Mouse (Mus musculus) kidney, adult 18-20 months (tissue): ENCODE results near the gene Wbp1l.
"Not testable (repeated sequence)": the region's sequence is repeated elsewhere in the genome, so short reads cannot be mapped to it uniquely, and the experiment has no call there.

Experiments
- DNase-seq: peaks from one replicate; pipeline ENCODE4 v3.0.0; 2021

Wbp1l gene

GRCm38 (mm10) chr19:46598720-46599252, at the start of gene Wbp1l:
Gene Wbp1l, plus strand, starts transcription at chr19:46599084.
- DNase-seq = peak; percentile 96

- no peak for DNase-seq
These were observed 48.5 kb upstream of the Wbp1l start for GRCm38 (mm10) chr19:46550385-46550784.

GRCm38 (mm10) chr19:46552496-46552895, 46.4 kb upstream of the Wbp1l start:
- DNase-seq = no peak

GRCm38 (mm10) chr19:46553541-46553955, 45.3 kb upstream of the Wbp1l start:
- no peak for DNase-seq

DNA sequence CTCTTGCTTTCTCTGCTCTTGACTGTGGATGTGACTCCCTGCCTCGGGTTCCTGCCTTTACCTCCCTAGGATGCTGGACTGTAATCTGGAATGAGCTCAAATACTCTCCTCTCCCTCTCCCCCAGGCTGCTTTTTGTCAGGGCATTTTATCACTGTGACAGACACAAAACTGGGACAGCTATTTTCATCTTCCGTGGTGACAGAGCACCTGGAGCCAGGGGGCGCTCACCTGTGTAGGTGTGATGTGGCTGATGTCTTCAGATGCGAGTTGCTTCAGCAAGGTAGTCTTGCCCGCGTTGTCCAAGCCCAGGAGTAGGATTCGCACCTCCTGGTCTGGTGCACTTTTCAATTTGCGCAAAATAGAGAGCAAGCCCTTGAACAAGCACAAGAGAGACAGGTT, 40.9 kb upstream of the Wbp1l start:
- DNase-seq = no peak

- DNase-seq = peak; percentile 50
These were observed 40.3 kb upstream of the Wbp1l start for GRCm38 (mm10) chr19:46558631-46559030.

- peak; percentile 59 for DNase-seq
These were observed 36.8 kb upstream of the Wbp1l start for GRCm38 (mm10) chr19:46562132-46562531.

GRCm38 (mm10) chr19:46562581-46563515, 36.0 kb upstream of the Wbp1l start:
- no peak for DNase-seq

GRCm38 (mm10) chr19:46563603-46564002, 35.3 kb upstream of the Wbp1l start:
- DNase-seq = no peak

DNA sequence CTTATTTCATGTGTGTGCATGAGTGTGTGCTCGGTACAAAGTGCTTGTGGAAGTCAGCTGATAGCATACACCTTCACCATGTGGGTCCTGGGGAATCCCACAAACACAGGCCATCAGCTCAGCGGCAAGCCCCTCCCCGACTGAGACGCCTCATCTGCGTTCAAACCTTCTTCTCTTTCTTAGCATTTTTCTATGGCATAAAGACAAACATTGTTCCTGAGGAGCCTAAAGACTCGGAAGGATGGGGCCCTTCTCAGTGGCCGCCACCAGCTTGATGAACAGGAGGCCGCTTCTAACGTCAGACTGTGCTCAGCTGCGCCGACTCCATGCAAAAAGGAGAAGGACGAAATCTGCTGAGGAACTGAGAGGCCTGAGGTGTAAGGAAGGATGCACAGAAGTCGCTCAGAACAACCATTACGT, 34.8 kb upstream of the Wbp1l start:
- no peak for DNase-seq

- DNase-seq = not testable (repeated sequence)
These were observed 27.5 kb upstream of the Wbp1l start for GRCm38 (mm10) chr19:46571211-46571877.

- no peak for DNase-seq
These were observed 27.0 kb upstream of the Wbp1l start for GRCm38 (mm10) chr19:46571878-46572244.

DNA sequence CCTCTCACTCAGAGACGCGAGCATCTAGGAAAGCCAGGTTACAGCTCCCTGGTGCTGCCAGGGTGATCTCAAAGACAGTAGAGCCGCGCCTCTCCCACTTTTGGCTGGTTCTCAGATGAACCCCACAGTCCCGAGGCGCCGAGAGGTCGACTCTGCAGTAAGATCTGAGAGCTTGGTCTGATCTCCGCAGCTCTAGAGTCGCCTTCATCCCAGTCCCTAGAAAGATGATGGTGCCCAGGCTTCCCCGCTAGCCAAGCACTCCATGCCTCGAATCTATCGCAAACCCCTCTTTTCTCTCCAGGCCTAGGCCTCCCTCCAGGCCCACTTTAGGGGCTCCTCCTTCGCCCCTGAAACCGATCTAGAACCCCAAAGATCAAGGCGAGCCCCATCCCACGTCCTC, 26.3 kb upstream of the Wbp1l start:
- DNase-seq = no peak

DNA sequence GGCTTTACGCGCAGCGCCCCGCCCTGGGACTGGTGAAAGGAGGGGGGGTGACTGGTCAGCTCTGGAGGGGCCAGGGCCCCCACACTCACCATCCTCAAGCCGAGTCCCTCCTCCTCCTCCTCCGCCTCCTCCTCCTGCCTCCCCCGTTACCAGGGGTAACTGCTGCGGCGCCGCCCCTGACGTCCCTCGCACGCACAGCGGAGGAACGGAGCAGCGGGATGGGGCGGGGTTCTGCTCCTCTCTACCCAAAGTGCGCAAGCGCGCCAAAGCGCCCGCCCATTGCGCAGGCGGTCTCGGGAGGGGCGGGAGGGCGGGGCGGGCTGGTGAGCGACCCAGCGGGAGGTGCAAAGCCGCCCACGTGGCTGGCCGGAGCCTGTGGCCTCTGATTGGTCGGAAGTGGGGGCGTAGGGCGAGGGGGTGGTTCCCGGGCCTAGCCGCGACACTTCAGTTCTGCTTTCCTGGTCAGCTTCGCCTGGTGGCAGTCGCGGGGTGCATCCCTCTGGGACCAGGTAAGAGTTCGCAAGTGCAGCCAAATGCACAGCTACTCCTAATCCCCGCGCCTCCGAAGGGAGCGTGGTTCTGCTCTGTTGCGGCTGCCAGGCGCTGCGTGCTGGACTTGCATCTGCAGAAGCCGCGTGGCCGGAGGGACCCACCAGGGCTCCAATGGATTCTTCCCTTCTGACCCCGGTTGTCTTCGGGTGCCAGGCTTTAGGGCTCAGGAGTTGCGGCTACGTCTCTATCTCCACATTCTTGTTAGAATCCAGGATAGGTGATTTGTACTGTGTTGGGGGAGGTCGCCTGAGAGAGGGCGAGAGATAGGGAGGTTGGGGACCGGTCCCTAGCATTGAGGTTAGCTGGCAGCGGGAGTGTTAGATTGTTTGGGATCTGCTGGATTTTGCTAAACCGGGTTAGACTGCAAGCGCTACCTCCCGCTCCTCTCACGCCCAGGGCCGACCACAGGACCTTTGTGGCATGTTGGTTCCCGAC, 25.6 kb upstream of the Wbp1l start, which contains the start of the genes Arl3 and Sfxn2:
Arl3 (minus strand) TSS at position 248 of the 987 bp plus-strand sequence.
Sfxn2 (plus strand) TSS at position 415 of the 987 bp plus-strand sequence.
- peak; percentile 94 for DNase-seq

- DNase-seq = no peak
These were observed 24.9 kb upstream of the Wbp1l start for GRCm38 (mm10) chr19:46573990-46574389.

DNA sequence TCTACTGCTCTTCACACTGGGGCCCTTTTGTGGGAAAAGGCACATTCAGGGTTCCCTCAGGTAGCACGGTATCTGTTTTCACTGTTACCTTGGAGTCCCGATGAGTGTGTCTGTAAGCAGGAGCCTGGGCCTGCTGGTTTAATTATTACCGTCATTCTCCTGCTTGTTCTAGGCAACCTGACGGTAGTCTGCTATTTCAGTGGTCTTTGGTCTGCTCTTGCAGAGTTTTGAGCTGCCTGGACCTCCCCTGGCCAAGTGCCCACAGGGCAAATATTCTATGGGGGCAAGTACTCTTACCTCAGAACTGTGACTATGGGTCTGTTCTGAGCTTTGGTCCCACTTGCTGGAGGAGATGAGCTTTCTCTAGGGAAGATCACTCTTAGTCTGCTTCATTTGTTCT, 23.7 kb upstream of the Wbp1l start:
- DNase-seq = peak; percentile 72

DNA sequence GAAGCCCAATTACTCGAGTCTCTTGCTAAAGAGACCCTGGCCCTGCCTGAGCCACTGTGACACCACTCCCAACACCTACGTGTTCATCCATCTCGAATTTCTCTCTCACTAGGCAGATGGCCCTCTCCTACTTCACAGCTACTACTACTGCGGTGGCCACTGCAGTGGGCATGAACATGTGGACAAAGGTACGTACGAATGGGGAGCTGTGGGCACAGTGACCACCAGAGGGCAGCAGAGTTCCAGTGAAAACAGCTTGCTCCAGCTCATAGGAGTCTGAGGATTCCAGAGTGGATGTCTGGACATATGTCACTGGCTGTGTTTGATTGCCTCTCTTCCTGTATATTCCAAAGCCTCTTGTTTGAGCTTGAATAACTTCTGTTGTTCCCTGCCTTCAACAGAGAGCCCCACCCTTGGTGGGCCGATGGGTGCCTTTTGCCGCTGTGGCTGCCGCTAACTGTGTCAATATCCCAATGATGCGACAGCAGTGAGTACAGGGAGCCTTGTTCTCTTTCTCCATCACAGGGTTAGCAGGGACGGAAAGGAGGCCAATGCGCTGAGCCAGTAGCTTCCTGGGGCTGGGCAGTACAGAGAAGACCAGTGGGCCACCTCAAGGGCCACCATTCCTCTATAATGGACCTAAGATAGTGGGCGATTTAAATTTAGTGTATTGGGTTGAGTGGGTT, 10.9 kb upstream of the Wbp1l start:
- DNase-seq = peak; percentile 87

GRCm38 (mm10) chr19:46591575-46591974, 7.3 kb upstream of the Wbp1l start:
- no peak for DNase-seq

- DNase-seq = no peak
These were observed 6.0 kb upstream of the Wbp1l start for GRCm38 (mm10) chr19:46592751-46593439.

DNA sequence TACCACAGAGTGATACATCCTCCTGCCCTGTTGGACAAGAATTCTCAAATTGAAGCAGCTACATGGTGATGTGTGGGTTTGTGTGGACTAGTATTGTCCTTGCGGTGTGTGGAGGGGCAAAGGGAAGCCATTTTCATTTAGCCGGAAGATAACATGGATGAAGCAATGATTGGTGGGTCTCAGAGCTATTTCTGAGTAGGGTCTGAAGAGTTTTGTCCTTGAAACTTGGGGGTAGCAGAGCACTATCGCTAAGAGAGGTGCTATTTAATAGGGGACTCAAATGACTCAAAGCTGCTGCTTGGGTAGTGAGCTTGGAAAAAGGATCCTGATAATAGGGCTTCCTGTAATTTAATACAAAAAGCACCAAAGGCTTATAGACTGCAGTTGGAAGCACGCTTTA, 697 bp upstream of the Wbp1l start:
- no peak for DNase-seq
